Mouse (Mus musculus) heart, embryonic 14.5 days (tissue): ENCODE measurements around the gene Ttyh1. TPM values are rescaled to one million over a fixed set of nuclear protein-coding genes. Genes with fewer than 3 reads are reported as not detected.
"Not testable (repeated sequence)": the region's sequence is repeated elsewhere in the genome, so short reads cannot be mapped to it uniquely, and the experiment has no call there.

ENCODE experiments used
- ATAC-seq: fragments of 200-750 bp; cut with Nextera tagmentation; 2 replicates; pipeline ENCODE4 v1.8.0; 2017; ENCODE audit warnings: low read depth, moderate TSS enrichment; ENCODE audit not compliant: insufficient number of reproducible peaks, insufficient read depth, low FRiP score
- H3K27ac ChIP-seq, 2 experiments: fragments of 200-500 bp in 1 of 2; fragments of 300-500 bp in 1 of 2; sonication (generic) in 1 of 2; replicated peaks in 1 of 2; 2 replicates each; pipeline ENCODE4 v1.5.1; 2012 to 2014; ENCODE audit warnings: low read depth in 2 of 2, low read length in 2 of 2, control low read depth in 1 of 2, mild to moderate bottlenecking in 1 of 2, mixed read lengths in 1 of 2; ENCODE audit not compliant: control insufficient read depth in 1 of 2, insufficient read depth in 1 of 2
- H3K27me3 ChIP-seq: fragments of 300-500 bp; sonication (generic); 2 replicates; pipeline ENCODE4 v1.6.1; 2014; ENCODE audit warnings: mild to moderate bottlenecking, low read length, control low read depth; ENCODE audit not compliant: control insufficient read depth, insufficient read depth
- H3K36me3 ChIP-seq: fragments of 300-500 bp; sonication (generic); 2 replicates; pipeline ENCODE4 v1.6.1; 2014; ENCODE audit warnings: mild to moderate bottlenecking, control low read depth, low read length, mixed read lengths; ENCODE audit not compliant: control insufficient read depth, insufficient read depth
- H3K4me1 ChIP-seq, 2 experiments: fragments of 200-500 bp in 1 of 2; fragments of 300-500 bp in 1 of 2; sonication (generic) in 1 of 2; 2 replicates each; pipeline ENCODE4 v1.6.1; 2012 to 2014; ENCODE audit warnings: low read length in 2 of 2, control low read depth in 1 of 2, mixed read lengths in 1 of 2; ENCODE audit not compliant: control insufficient read depth in 2 of 2, insufficient read depth in 2 of 2
- H3K4me2 ChIP-seq: fragments of 300-500 bp; sonication (generic); 2 replicates; pipeline ENCODE4 v1.6.1; 2014; ENCODE audit warnings: mild to moderate bottlenecking, low read length
- H3K4me3 ChIP-seq, 2 experiments: fragments of 200-500 bp in 1 of 2; fragments of 300-500 bp in 1 of 2; sonication (generic) in 1 of 2; 2 replicates each; pipeline ENCODE4 v1.5.1; 2012 to 2014; ENCODE audit warnings: low read length in 2 of 2, mild to moderate bottlenecking in 2 of 2, control low read depth in 1 of 2, low read depth in 1 of 2, moderate library complexity in 1 of 2; ENCODE audit not compliant: control insufficient read depth in 1 of 2, insufficient read depth in 1 of 2
- H3K9ac ChIP-seq: fragments of 300-500 bp; sonication (generic); 2 replicates; pipeline ENCODE4 v1.6.1; 2014; ENCODE audit warnings: mild to moderate bottlenecking, low read length
- H3K9me3 ChIP-seq: fragments of 300-500 bp; sonication (generic); 2 replicates; pipeline ENCODE4 v1.6.1; 2016; ENCODE audit warnings: low read length, control low read depth; ENCODE audit not compliant: control insufficient read depth
- WGBS: fragments of 180-500 bp; shearing (Covaris S2); extraction: QIAGEN DNeasy Blood & Tissue Kit; methylation state at CpG from one replicate; pipeline ENCODE4 v1.1.7; 2014; 5-methylcytosine and 5-hydroxymethylcytosine counted together
- polyA plus RNA-seq: library from polyadenylated mRNA; unstranded; fragments of >200 nt; fragmentation: Nextera tagmentation; extraction: Ambion mirVana; gene quantifications from 2 replicates; pipeline ENCODE4 v1.2.1, GENCODE M21; 2014

Gene Ttyh1
- polyA plus RNA-seq, 1 experiment from 2014 or later, result 0.72 TPM

DNA sequence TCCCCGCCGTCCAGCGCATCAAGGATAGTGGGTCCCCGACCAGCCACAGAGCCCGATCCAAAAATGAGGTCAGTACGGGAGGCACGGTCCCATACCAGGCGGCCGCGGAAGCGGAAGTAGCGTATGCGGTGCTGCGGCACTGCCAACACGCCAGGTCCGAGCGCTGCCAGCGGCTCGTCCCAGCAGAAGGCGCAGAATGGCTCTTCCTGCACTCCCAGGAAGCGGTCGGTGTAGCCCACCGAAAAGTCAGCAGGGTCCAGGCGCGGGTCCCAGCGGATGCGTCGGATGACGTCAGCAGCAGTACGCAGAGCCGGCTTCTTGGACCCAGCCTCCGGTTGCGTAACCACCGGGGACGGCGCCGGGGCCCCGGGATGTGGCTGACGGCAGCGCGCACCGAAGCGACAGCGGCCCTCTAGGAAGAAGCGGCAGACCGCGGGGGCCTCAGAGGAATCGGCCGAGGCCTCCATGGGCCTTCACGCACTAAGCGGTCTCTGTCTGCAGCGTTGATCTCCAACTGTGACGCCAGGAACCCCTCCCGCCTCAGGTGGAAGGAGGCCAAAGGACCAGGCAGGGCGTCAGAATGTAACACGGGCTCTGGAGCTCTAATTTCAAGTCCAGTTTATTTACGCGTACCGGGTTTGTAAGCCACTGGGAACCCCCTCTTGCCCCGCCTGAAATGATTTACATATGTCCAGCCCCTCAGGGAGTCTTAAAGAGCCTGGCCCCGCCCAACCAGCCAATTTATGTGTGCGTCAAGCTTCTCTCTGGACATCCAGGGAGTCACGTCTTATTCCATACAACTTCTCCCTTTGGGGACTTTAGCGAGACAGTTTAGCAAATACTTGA, 30.2 kb downstream of the Ttyh1 start:
- Histone ChIP-seq H3K4me3 (peak overlapping the region; percentile 75 to 76), H3K27me3 (0 out of 2 replicates have a peak, but pooled peaks cover 8% of the 10 kb centered on the region), H3K27ac (peak overlapping the region; percentile 88 to 95), H3K4me1 (peaks cover 14 to 17% of the 10 kb centered on the region in 2 experiments), H3K36me3 (peaks cover 39% of the 10 kb centered on the region), H3K9me3 (no peaks in the 10 kb centered on the region), H3K4me2 (peak overlapping the region; percentile 96), H3K9ac (peak overlapping the region; percentile 85)
- under 1% methylated on average over 64 of the region's 64 CpGs for WGBS
- ATAC-seq, result peak; percentile 60

- H3K4me3 ChIP-seq, result peak within 1 kb of the TSS; percentile 75 to 76
- peak within 1 kb of the TSS; percentile 85 for H3K9ac ChIP-seq
- H3K36me3 ChIP-seq, result peaks cover 32% of the 10 kb centered on the region
- H3K27me3 ChIP-seq, result 0 out of 2 replicates have a peak, but pooled peaks cover 8% of the 10 kb centered on the region
- H3K4me2 ChIP-seq, result peak within 1 kb of the TSS; percentile 96
- peak within 1 kb of the TSS; percentile 88 to 95 for H3K27ac ChIP-seq
- peak; percentile 5; the same call in 1 of the 2 replicates for ATAC-seq
- WGBS, result 4% methylated on average over 14 of the region's 14 CpGs
- no peaks in the 10 kb centered on the region for H3K9me3 ChIP-seq
- H3K4me1 ChIP-seq, result peaks cover 14 to 17% of the 10 kb centered on the region in 2 experiments
Observed at GRCm38 (mm10) chr7:4150059-4150541, 30.9 kb downstream of the Ttyh1 start, which contains the start of gene Leng9. TSS of gene Leng9 (minus strand) at chr7:4150374.

- Histone ChIP-seq H3K36me3 (peaks cover 25% of the 10 kb centered on the region), H3K9me3 (no peaks in the 10 kb centered on the region), H3K4me3 (peak overlapping the region; percentile 12 to 76; a peak in 3 of 4 replicates), H3K4me1 (peaks cover 14 to 17% of the 10 kb centered on the region in 2 experiments), H3K4me2 (peak overlapping the region; percentile 96), H3K27me3 (0 out of 2 replicates have a peak, but pooled peaks cover 8% of the 10 kb centered on the region), H3K9ac (0 out of 2 replicates have a peak overlapping the region, but pooled peaks have one; percentile 32), H3K27ac (no peak overlapping the region)
- 12% methylated on average over 14 of the region's 14 CpGs for WGBS
- ATAC-seq, result no peak
Observed at GRCm38 (mm10) chr7:4150811-4151221, 31.6 kb downstream of the Ttyh1 start.

DNA sequence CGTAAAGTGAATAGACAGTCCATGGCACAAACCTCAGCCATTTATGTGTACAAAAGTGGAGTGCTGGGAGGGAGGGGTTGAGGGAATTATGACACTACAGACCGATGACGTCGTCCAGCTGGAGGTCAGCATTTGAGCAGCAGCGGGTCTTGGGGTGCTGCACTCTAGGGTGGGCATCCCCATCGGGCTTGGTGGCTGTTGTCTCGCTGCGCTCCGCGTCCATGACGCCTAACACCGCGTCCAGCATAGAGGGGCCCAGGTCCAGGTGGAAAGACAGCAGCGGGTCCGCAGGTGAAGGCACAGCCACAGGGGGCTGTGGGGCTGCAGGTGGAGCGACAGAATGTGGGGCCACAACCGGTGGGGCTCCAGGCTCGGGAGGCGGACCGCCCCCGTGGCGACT, 32.0 kb downstream of the Ttyh1 start:
- Histone ChIP-seq H3K4me2 (peak overlapping the region; percentile 96), H3K9me3 (no peaks in the 10 kb centered on the region), H3K27ac (no peak overlapping the region), H3K9ac (no peak overlapping the region), H3K27me3 (0 out of 2 replicates have a peak, but pooled peaks cover 8% of the 10 kb centered on the region), H3K36me3 (peaks cover 21% of the 10 kb centered on the region), H3K4me3 (peak overlapping the region in 1 of 2 experiments; percentile 76; a peak in 2 of 4 replicates), H3K4me1 (peaks cover 14 to 17% of the 10 kb centered on the region in 2 experiments)
- no peak for ATAC-seq
- 22% methylated on average over 22 of the region's 22 CpGs for WGBS

DNA sequence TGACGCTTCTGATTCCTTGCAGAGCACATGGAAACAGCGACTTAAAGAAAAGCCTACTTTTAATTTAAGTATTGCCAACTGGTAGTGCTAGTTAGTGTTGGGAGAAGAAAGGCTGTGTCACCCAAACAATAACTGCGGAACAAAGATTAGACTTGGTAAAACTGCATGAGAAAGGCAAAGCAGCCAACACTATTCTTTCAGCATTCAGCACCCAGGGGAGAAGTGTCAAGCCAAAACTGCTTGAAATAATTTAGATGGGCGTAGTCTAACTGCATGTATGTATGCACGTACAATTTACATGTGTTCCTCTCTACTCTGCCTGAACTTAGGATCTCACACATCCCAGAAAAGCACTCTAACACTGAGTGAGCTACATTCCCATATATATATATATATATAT, 35.1 kb downstream of the Ttyh1 start:
- no peaks in the 10 kb centered on the region for H3K9me3 ChIP-seq
- no peak overlapping the region for H3K4me2 ChIP-seq
- H3K4me3 ChIP-seq, result no peak overlapping the region
- no peaks in the 10 kb centered on the region for H3K36me3 ChIP-seq
- no peak overlapping the region for H3K27ac ChIP-seq
- WGBS, result 77% methylated on average over 5 of the region's 5 CpGs
- H3K4me1 ChIP-seq, result peaks cover 10 to 12% of the 10 kb centered on the region in 2 experiments
- H3K9ac ChIP-seq, result no peak overlapping the region
- 0 out of 2 replicates have a peak, but pooled peaks cover 8% of the 10 kb centered on the region for H3K27me3 ChIP-seq
- no peak for ATAC-seq

DNA sequence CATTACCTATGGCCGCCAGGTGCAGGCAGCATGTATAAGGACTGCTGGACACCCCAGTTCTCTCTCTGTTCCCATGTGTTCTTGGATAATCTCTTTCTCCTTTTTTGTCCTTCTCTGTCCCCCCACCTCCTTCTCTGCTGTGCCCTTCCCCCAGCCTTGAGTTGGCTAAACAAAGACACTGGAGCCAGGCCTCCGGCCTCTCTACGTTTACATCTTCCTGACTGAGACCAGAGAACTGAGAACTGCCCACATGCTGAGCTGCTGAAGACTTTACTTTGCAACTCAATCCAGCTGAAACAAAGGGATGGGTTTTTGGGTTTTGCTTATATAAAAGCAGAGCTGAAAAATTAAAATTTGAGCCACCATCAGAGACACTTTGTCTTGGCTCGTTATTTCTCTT, 35.8 kb downstream of the Ttyh1 start:
- H3K4me2 ChIP-seq, result no peak overlapping the region
- H3K4me3 ChIP-seq, result no peak overlapping the region
- peaks cover 9 to 11% of the 10 kb centered on the region in 2 experiments for H3K4me1 ChIP-seq
- H3K9me3 ChIP-seq, result no peaks in the 10 kb centered on the region
- no peak overlapping the region for H3K27ac ChIP-seq
- no peaks in the 10 kb centered on the region for H3K36me3 ChIP-seq
- 0 out of 2 replicates have a peak, but pooled peaks cover 8% of the 10 kb centered on the region for H3K27me3 ChIP-seq
- 36% methylated on average over 4 of the region's 4 CpGs for WGBS
- no peak for ATAC-seq
- no peak overlapping the region for H3K9ac ChIP-seq

DNA sequence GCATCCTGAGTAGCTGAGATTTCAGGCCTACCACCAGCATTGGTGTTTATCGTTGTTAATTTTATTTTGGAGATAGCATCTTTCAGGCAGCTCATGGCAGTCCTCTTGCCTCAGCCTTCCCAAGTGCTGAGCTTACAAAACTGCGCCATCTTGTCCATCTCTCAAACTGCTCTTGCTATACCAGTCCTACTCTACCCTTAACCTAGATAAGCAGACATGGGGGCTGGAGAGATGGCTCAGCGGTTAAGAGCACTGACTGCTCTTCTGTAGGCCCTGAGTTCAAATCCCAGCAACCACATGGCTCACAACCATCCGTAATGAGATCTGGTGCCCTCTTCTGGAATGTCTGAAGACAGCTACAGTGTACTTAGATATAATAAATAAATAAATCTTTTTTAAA, 42.4 kb downstream of the Ttyh1 start:
- H3K4me2 ChIP-seq, H3K36me3 ChIP-seq, H3K9ac ChIP-seq, H3K9me3 ChIP-seq, H3K27ac ChIP-seq, H3K4me3 ChIP-seq, ATAC-seq, H3K27me3 ChIP-seq: not testable (repeated sequence)
- peaks cover 7 to 11% of the 10 kb centered on the region in 2 experiments; a peak in 3 of 4 replicates for H3K4me1 ChIP-seq
- 90% methylated on average over 4 of the region's 4 CpGs for WGBS
